Mouse (Mus musculus): ENCODE data around the gene Rad21l.
A peak's percentile ranks its signal among the peaks of the same experiment; 100 is the strongest.
"Not testable (repeated sequence)": the region's sequence is repeated elsewhere in the genome, so short reads cannot be mapped to it uniquely, and the experiment has no call there.

Gene Rad21l

GRCm38 (mm10) chr2:151628011-151628410, 40.3 kb downstream of the Rad21l start:
- no peak for DNase-seq (ENCODE audit: low spot score)

DNA sequence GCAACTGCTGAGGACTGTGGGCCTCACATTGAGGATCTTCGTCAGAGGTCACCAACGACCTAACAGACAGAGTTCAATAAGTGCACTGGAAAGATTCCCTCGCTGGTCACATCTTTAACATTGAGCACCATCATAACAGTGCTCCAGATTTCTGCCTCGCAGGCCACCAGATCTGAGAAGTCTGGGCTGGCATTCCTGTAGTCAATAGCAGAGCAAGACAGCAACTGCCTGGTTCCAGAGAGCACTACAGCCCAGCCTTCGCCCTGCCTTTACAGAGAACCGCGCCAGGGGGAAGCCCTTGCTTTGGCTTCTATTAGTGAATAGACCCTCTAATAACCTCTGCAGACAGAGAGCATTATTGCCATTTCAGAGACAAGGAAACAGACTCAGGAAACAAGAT, 42.0 kb downstream of the Rad21l start:
- no peak for DNase-seq (ENCODE audit: low spot score)

- DNase-seq (ENCODE audit: low spot score): no peak
These were observed 44.6 kb downstream of the Rad21l start for GRCm38 (mm10) chr2:151623776-151624175.

DNA sequence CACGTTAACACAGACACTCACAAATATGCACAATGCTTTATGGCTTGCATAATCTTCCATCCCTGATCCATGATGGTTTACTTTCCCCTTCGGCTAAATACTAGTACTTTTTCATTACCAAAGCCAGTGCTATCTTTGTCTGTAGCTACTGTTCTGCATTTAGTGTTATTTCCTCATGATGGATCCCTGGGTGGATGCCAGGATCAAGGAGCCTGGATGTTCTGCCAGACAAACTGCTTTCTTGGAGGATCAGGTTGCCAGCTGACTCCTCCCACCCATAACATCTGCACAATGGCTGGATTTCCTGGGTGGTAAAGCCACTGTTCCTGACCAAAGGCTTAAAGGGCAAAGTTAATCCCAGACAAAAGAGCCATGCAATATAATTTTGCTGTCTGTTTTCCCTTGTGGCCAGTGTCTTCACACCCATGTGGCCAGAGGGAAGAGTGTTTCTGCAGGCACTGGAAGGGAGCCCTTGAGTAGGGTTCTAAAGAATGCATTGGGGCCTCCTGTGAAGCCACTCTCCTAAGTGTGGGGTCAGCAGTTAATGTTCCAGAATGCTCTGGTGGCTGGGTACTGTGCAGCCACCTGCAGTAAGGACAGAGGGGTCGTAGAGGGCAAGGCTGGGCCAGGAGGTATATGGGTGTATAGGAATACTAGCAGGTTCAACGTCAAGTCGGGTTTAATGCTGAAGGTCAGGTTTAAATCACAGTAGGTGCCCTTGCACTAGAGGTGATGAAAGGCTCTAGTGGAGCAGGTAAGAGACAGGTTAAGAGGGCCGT, 51.6 kb downstream of the Rad21l start:
- no peak for DNase-seq (ENCODE audit: low spot score)

GRCm38 (mm10) chr2:151615779-151616178, 52.6 kb downstream of the Rad21l start:
- not testable (repeated sequence) for DNase-seq (ENCODE audit: low spot score)

- DNase-seq (ENCODE audit: low spot score): no peak
These were observed 58.4 kb downstream of the Rad21l start for GRCm38 (mm10) chr2:151609974-151610373.

DNA sequence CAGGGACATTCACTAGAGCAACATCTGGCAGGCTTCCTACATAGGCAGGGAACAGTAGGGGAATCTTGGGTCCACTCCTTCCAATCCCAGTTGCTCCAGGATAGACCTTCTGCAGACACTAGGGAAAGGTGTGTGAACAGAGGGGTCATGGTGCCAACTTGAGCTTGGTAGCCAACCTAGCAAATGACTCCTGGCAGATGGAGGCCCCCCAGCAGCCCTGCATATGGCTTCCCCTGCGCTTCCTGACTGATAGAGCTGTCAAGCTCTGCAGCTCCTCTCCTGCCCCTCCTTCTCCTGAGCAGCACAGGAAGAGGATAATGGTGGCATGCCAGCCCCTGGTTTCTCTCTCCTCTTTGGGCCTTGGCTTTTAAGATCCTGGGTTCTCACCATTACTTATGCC, 59.9 kb downstream of the Rad21l start:
- DNase-seq (ENCODE audit: low spot score): no peak

DNA sequence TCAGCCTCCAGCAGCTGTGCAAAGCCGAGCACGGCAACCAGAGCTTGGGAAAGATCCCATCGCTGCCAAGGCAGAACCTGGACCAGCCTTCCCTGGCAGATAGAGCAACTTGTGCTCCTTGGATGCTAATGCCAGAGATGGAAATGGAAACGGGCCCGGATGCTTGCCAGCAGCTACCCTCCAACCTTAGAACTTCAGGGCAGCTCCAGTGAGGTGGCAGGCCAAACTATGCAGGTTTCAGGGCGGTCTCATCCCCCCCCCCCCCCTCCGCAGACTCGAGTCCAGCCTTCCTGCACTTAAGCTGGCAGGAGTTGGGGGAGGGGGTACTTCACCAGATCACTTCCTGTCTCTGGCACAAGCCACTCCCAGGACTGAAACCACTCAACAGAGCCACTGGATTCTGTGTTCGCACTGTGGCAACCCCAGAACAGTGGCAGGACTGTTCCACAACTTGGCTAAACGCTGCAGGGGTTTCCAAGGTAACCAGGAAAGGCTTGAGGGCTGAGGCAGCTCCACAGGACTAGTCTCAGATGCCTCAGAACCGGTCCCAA, 62.8 kb downstream of the Rad21l start:
- peak; percentile 56 for DNase-seq (ENCODE audit: low spot score)

DNA sequence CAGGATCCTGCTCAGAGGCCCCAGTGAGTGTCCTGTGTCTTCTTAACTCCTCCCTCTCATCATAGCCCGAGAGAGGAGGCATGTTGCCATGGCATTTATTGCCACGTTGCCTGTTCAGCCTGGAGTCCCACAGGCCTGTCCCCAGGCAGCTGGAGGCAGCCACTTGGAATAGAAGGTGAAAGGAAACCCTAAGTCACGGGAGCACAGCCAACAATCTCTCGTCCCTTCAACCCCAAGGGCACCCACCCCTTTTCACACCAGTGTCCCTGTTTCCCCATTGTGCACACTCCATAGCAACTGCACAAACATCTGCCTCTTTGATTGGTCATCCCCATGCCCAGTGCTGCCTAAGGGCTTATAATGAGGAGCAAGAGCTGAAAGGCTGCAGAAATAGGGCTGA, 64.7 kb downstream of the Rad21l start:
- peak; percentile 69 for DNase-seq (ENCODE audit: low spot score)

- DNase-seq (ENCODE audit: low spot score): no peak
These were observed 66.2 kb downstream of the Rad21l start for GRCm38 (mm10) chr2:151602106-151602505.

- DNase-seq (ENCODE audit: low spot score): no peak
These were observed 70.3 kb downstream of the Rad21l start for GRCm38 (mm10) chr2:151598068-151598467.

Data from embryo, embryonic 10.5 days (tissue).